In genomic region chr6:100155676-100156075, GRCm38 (mm10) we compare ENCODE assay signal across 9 mouse cellular contexts.
A peak's percentile ranks its signal among the peaks of the same experiment; 100 is the strongest.
DNase-seq lines count a peak whose midpoint lies in the region; ATAC-seq and TF ChIP-seq lines count a peak whose summit lies in the region.
"Had no signal": no experiment of that assay in that cellular context is flagged by ENCODE, and none has a peak within 500 bp of the region (broad histone marks: within the 10 kb centered on the region; RNA-seq: fewer than 3 reads in every experiment).

No protein-coding gene starts in this region.

- DNase-seq in embryo, embryonic 10 days (ENCODE audit: low spot score): peak; percentile 40
- no peak for DNase-seq in embryo, embryonic 11 days
- DNase-seq in embryonic facial prominence, embryonic 10.5 days (ENCODE audit: low spot score): no peak
- DNase-seq in liver, adult 2 months (ENCODE audit: extremely low read depth, low read depth, low spot score): peak; percentile 25
- DNase-seq in layer of hippocampus, postnatal 36 days: no peak
- no peak for DNase-seq in layer of hippocampus, adult 8-10 months (ENCODE audit: low spot score in 2 of 2)

- no peaks in the 10 kb centered on the region for H3K79me2 ChIP-seq in liver, adult 2 months (ENCODE audit: control insufficient read depth, insufficient read depth, low read length)

- peaks cover 40% of the 10 kb centered on the region for H3K27me3 ChIP-seq in embryonic facial prominence, embryonic 10.5 days (replicated peaks; ENCODE audit: low read depth, poor library complexity, severe bottlenecking)
- no peaks in the 10 kb centered on the region for H3K27me3 ChIP-seq in liver, adult 2 months (ENCODE audit: control insufficient read depth, insufficient read depth, low read length)
- H3K27me3 ChIP-seq in neural tube, embryonic 13.5 days: peaks cover 67% of the 10 kb centered on the region
- H3K27me3 ChIP-seq: embryonic facial prominence, embryonic 15.5 days had no signal

- 68% methylated on average over 20 of the region's 20 CpGs for WGBS in embryonic facial prominence, embryonic 10.5 days
- WGBS in liver, adult 2 months: 75% methylated on average over 20 of the region's 20 CpGs
- WGBS in neural tube, embryonic 13.5 days: 13% methylated on average over 20 of the region's 20 CpGs

- no peak overlapping the region for H3K9ac ChIP-seq in liver, adult 2 months (ENCODE audit: low read depth, low read length)
- peak overlapping the region; percentile 44; the same call in 1 of the 2 replicates for H3K9ac ChIP-seq in neural tube, embryonic 13.5 days
- H3K9ac ChIP-seq: embryonic facial prominence, embryonic 15.5 days had no signal

- TF ChIP-seq CTCF in liver, adult 2 months (IDR thresholded peaks at IDR 0.05; ENCODE audit: low read depth, low read length): no peak

- TF ChIP-seq POLR2A in liver, adult 2 months (IDR thresholded peaks at IDR 0.05; ENCODE audit: extremely low read depth, insufficient read depth, low read length): no peak

- H3K4me3 ChIP-seq in embryonic facial prominence, embryonic 10.5 days: no peak overlapping the region
- H3K4me3 ChIP-seq in liver, adult 2 months (ENCODE audit: insufficient read depth, low read depth, low read length): no peak overlapping the region
- no peak overlapping the region for H3K4me3 ChIP-seq in neural tube, embryonic 13.5 days
- H3K4me3 ChIP-seq: embryonic facial prominence, embryonic 15.5 days had no signal

- peak; percentile 49 to 68 for ATAC-seq in hematopoietic stem cell, adult 5-6 weeks (replicated peaks in 1 of 2; ENCODE audit: insufficient read depth in 1 of 2, low FRiP score in 2 of 2, low TSS enrichment in 1 of 2, low read depth in 1 of 2, poor library complexity in 2 of 2, severe bottlenecking in 2 of 2)
- ATAC-seq in neural tube, embryonic 13.5 days (ENCODE audit: low read depth): no peak; the same call in 1 of the 2 replicates

- H3K9me3 ChIP-seq in embryonic facial prominence, embryonic 10.5 days: no peaks in the 10 kb centered on the region
- no peaks in the 10 kb centered on the region for H3K9me3 ChIP-seq in neural tube, embryonic 13.5 days
- H3K9me3 ChIP-seq: embryonic facial prominence, embryonic 15.5 days had no signal

- peak overlapping the region; percentile 35; the same call in 1 of the 2 replicates for H3K27ac ChIP-seq in embryonic facial prominence, embryonic 10.5 days (replicated peaks)
- no peak overlapping the region for H3K27ac ChIP-seq in liver, adult 2 months (replicated peaks; ENCODE audit: insufficient read depth, low read depth, low read length)
- H3K27ac ChIP-seq in neural tube, embryonic 13.5 days (replicated peaks): peak overlapping the region; percentile 61
- H3K27ac ChIP-seq: embryonic facial prominence, embryonic 15.5 days had no signal

- no peaks in the 10 kb centered on the region for H3K36me3 ChIP-seq in embryonic facial prominence, embryonic 10.5 days (replicated peaks)
- H3K36me3 ChIP-seq in liver, adult 2 months (ENCODE audit: control insufficient read depth, insufficient read depth, low read length): no peaks in the 10 kb centered on the region
- no peaks in the 10 kb centered on the region for H3K36me3 ChIP-seq in neural tube, embryonic 13.5 days
- H3K36me3 ChIP-seq: embryonic facial prominence, embryonic 15.5 days had no signal

- H3K4me2 ChIP-seq in neural tube, embryonic 13.5 days: peak overlapping the region; percentile 25; the same call in 1 of the 2 replicates
- H3K4me2 ChIP-seq: embryonic facial prominence, embryonic 15.5 days had no signal

- peaks cover 30% of the 10 kb centered on the region for H3K4me1 ChIP-seq in embryonic facial prominence, embryonic 10.5 days
- no peaks in the 10 kb centered on the region for H3K4me1 ChIP-seq in liver, adult 2 months (ENCODE audit: control insufficient read depth, insufficient read depth, low read length)
- peaks cover 42% of the 10 kb centered on the region for H3K4me1 ChIP-seq in neural tube, embryonic 13.5 days (replicated peaks)

Comparison
In these comparisons a context has a peak if more than half of its experiments do, and no peak if none do; other contexts are left out.
1. DNase-seq: peak in embryo, embryonic 10 days (single experiment) and liver, adult 2 months (single experiment); none in embryo, embryonic 11 days (single experiment), embryonic facial prominence, embryonic 10.5 days (single experiment), layer of hippocampus, postnatal 36 days (0 of 2) and layer of hippocampus, adult 8-10 months (0 of 2).